Mouse (Mus musculus): Measurements from ENCODE around the gene Kcnb1.

DNA sequence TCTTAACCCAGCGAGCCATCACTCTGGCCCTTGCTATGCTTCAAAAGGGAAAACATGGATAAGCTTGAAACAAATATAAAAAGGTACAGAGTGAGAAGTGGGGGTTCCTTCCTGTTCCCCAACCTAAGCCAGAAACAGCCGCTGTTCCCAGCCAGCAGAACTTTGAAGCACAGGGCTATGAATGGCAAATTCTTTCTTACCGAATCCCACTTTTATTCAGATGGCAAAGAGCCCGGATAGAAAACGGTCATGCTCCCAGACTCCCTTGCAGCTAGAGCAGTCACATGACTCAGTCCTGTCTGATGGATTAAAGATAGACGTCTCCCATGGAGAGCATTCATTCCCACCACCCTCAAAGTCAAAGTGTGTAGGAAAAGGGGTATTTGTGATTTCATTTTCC is 39.1 kb downstream of the Kcnb1 start:
- no peak for TF ChIP-seq CTCF (IDR thresholded peaks at IDR 0.05; ENCODE audit: low read depth, low read length)
- no peak for TF ChIP-seq POLR2A (IDR thresholded peaks at IDR 0.05; ENCODE audit: borderline replicate concordance, low read depth, low read length)
